Mouse (Mus musculus): Measurements from ENCODE around the gene Fut8. TPM values are rescaled to one million over a fixed set of nuclear protein-coding genes. Genes with fewer than 3 reads are reported as not detected.
"Not testable (repeated sequence)": the region's sequence is repeated elsewhere in the genome, so short reads cannot be mapped to it uniquely, and the experiment has no call there.

Gene Fut8
- polyA plus RNA-seq, 3 experiments from 2014 or later = 16.0 to 17.7 (median 17.3) TPM

DNA sequence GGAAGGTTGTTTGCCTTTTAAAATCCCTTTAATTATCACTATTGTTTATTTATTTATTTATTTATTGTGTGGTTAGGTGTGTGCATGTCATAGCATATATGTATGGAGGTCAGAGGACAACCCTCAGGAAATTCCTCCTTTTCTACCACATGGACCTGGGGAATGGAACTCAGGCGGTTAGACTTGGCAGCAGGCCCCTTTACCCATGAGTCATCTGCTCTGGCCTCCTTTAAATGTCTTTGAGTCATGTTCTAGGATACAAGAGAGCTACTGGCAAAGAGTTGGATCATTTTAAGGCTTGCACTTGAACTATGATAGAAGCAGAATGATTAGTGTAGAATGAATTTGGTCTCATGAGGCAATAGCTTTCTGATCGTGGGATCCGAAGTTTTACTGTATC is 14.3 kb upstream of the Fut8 start:
- ATAC-seq = no peak

DNA sequence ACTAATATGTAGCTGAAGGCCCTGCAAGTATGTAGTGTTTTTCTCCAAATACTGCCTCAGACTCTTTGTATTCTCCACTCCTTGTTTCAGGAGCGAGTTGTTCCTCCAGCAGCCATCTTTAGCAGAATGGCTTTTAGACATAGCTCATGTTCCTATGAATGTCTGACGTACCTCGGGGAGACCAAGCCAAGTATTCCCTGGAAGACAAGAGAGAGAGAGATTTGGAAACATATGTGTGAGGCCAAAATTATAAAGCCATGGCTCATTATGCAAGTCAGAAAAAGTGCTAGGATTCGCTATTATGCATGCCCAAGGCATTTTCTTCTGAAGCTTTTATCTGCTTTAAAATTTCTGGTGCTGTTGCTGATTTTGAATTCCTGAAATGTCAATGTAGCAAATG is 13.8 kb upstream of the Fut8 start:
- no peak for ATAC-seq

DNA sequence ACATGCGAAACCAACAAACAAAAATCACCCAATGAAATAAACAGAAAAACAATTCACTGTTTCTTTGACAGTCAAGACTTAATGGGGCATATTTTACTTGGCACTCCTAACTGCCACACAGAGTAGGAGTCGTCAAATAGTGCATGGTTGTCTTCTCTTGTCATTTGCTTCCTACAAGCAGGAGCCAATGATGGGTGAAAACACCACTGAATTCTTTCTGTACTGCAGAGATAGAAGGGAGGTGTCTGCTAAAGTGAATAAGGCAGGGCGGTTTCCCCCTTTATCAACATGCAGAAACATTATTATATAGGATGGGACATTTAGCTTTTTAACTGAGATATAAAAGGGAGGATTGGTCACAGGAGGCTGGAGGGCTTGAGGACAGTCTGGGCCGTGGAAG is 13.0 kb upstream of the Fut8 start:
- ATAC-seq = no peak

DNA sequence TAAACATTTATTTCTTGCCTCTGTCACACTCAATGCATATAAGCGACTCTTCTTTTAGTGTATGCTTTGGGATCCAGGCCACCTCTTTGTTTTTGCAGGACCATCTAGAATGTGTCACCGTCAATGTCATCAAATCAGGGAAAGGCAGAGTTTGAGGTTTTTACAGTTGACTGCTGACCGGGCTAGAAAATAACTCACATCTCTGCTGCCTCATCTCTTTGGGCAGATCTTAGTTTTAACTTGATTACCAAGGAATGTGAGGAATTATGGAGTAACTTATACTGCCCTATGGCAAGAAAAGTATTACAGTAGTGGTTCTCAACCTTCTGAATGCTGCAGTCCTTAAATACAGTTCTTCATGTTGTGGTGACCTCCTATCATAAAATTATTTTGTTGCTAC is 12.2 kb upstream of the Fut8 start:
- no peak for ATAC-seq

DNA sequence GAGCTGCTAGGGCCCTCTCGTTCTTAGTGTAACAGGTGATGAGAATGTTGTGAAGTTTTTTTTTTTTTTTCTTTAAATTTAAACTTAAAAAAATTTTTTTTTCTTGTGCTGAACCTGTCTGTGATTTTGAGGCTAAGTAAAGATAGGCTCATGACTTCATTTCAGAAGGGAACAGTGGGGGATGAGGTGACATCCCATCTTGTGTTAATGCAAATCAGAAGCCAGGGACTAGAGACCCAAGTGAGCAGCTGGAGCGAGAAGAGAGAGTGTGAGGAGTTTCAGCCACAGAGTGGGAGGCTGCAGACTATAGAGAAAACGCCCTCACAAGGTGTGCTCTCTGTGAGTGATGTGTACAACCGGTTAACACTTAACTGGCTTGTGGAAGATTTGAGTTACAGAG is 2.0 kb upstream of the Fut8 start:
- no peak for ATAC-seq

DNA sequence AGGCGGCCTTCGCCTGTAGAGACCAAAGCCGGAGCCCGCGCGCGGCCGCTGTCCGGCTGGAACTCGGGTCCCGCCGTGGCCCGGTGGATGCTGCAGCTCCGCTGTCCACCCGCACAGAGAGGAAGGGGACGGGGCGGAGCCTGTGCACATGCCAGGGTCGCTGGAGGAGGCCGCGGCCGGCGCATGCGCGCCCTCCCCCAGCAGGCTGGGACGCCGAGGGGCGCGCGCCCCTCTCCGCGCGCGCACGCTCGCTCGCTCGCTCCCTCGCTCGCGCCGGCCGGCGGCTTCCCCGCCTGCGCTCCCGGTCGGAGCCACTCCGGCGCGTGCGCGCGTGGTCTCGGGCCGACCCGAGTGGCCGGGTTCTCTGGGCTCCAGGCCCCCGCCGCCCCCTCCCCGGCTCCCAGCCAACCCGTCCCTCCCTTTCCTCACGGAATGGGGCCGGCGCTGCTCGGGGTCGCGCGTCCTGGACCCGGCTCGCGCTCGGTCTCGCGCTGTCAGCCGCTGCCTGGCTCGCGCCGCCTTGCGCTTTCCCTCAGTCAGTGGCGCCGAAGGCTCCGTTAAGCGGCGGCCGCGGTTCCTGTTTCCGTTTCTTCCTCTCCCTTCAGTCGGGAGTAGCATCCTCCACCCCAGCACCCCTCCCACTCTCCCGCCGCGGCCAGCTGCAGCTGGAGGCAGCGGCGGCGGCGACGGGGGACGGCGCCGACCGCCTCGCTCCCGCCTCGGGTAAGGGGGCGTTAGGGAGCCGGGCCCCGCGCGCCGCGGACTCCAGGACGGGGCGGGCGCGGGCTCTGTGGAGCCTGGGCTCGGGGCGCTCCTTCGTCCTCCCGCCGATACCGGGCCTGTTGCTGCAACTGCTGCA is 835 bp downstream of the Fut8 start:
- ATAC-seq = peak; percentile 70

DNA sequence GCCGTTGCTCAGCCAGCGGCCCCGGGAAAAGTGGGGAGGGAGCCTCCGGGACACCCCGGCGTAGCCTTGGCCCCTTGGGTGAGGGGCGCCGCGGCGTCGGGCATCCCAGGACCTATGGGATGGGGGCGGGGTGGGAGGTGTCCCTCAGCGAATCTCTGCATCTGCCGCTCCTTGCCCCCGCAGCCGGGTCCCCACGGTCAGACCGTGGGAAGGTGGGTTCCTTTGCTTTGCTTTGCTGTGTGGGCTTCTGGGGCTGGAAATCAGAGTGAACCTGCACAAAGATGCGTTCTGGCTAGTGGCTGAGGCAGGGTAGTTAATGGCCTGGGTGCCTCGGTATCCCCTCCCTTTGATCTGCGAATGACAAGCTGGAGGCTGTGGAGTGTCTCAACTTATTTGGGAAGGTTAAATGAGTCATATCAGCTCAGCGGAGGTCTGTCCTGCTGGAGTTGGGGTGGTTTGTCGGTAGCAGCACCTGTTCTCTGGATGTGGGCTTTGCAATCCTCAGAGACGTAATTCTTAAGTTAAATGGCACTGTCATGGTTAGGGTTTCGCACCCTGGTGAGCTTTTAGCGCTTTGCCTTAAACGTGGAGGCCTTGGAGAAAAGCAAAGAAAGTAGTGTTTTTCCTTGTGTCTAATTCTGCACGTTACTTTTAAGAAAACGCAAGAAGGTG is 1.6 kb downstream of the Fut8 start:
- ATAC-seq = no peak

DNA sequence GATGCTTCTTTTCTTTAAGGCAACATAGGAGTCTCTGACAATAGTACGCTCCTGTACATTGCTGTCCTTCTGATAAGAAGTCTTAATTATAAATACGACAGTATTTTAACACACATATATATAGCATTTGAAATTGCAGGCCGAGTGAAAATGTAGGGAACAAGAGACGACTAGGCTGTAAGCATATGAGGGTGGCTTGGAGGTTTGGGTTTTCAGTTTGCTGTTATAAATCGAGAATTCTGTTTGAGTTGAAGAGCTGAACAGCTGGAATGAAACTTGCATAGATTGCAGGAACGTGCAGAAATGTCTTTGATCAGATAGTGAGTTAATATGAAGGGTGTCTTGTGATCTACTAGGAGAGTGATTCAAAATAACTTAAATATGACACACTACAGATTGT is 2.4 kb downstream of the Fut8 start:
- no peak for ATAC-seq

DNA sequence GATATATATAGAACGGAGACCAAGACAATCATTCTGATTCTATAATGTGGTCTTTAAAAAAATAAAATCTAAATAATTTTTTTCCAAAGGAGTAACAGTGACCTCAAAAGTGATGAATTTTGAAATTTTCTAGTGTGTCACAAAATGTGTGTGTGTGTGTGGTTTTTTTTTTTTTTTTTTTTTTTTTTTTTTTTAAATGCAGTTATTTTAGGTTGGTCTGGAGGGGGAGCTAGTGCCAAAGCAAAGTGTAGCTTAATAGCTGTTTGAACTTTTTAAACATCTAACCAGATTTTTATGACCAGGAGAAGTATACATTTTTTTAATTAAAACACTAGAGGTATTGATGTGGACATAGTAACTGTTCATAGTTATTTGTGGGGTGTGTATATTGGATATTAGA is 2.9 kb downstream of the Fut8 start:
- no peak for ATAC-seq

DNA sequence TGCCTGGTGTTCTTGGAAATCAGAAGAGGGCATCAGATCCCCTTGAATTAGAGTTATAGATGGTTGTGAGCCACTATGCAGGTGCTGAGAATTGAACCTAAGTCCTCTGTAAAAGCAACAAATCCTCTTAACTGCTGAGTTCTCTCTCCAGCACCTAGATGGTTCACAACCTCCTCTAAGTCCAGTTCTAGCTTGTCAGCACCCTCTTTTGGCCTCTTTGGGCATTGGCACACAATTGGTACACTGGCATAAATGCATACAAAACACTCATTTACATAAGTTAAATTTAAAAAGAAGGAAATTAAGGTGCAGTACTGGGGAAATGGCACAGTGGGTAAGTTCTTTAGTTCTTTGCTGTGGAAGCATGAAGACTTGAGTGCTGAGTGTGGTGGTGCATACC is 24.7 kb downstream of the Fut8 start:
- ATAC-seq = no peak

DNA sequence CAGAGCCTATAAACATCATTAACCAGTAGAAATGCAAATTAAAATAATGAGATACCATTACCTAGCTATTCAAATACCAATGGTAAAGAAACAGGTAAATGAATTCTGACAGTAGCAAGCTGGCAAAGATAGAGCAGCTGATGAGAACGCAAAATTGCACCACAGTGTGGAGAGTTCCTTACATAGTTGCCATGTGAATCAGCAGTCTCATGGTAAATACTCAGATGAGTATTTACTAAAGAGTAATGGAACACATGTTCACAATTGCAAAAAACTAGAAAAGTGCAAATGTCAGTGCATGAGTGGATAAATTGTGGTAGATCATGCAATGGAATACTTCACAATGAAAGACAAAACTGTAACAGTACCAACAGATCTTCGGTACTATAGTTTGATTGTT is 25.9 kb downstream of the Fut8 start:
- ATAC-seq = no peak

DNA sequence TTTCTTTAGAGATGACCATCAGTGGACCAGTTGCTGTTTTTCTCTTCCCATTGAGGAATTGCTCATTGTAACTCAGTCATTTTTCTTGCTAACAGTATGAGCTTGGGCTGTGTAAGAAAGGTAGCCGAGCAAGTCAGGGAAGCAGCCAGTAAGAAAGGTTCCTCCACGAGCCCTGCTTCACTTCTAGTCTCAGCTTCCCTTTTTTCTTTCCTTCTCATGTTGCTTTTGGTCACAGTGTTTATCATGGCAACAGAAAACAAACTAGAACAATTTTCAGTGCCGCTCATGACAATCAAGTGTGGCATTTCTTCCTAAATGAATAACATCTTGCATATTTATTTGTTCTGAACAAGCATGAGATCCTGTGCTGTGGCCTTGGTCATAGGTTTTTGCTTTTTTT is 32.8 kb downstream of the Fut8 start:
- no peak for ATAC-seq

DNA sequence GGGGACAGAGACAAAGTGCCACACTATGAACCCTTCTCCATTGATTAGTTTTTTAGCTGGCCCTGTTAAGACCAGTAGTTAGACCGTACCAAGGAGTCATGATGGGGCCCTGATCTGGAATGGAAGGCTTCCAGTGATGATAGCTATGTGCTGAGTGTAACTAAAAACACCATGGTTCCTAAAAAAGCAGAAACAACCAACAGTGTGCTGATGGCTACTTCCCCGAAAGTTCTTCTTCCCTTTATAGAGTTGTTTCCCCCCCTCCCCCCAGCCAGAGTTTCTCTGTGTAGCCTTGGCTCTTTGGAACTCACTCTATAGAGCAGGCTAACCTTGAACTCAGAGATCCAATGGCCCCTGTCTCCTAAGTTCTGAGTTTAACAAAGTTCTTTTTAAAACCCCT is 50.6 kb downstream of the Fut8 start:
- ATAC-seq = no peak

DNA sequence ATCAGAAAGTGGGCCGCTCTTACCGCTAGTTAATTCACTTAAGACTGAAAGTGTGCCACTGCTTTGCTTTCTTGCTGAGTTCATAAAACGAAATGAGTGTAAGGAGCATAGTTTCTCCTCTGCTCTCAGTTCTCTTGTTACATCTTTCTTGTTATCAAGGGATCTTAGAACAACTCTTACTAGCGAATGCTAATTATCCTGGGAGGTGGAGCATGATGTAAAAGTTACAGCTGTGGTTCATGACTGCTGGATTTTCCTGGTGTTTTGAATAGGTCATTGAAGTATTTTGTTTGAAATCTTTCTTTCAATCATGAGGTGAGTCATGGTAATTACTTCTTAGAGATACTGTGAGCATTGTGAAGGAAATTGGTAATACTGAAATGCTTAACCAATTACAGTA is 53.1 kb downstream of the Fut8 start:
- ATAC-seq = no peak

DNA sequence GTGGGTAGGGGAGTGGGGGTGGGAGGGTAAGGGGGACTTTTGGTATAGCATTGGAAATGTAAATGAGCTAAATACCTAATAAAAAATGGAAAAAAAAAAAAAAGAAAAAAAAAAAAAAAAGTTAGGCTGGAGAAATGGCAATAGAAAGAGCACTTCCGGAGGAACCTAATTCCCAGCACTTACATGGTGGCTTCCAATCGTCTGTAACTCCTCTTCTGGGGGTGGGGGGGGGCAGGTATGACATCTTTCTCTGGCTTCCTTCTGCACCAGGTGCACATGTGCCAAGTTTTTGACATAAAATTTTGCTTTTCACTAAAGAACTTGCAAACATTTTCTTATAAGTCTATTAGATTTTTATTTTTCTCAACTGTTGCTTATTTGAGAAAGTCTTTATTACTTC is 53.9 kb downstream of the Fut8 start:
- not testable (repeated sequence) for ATAC-seq

DNA sequence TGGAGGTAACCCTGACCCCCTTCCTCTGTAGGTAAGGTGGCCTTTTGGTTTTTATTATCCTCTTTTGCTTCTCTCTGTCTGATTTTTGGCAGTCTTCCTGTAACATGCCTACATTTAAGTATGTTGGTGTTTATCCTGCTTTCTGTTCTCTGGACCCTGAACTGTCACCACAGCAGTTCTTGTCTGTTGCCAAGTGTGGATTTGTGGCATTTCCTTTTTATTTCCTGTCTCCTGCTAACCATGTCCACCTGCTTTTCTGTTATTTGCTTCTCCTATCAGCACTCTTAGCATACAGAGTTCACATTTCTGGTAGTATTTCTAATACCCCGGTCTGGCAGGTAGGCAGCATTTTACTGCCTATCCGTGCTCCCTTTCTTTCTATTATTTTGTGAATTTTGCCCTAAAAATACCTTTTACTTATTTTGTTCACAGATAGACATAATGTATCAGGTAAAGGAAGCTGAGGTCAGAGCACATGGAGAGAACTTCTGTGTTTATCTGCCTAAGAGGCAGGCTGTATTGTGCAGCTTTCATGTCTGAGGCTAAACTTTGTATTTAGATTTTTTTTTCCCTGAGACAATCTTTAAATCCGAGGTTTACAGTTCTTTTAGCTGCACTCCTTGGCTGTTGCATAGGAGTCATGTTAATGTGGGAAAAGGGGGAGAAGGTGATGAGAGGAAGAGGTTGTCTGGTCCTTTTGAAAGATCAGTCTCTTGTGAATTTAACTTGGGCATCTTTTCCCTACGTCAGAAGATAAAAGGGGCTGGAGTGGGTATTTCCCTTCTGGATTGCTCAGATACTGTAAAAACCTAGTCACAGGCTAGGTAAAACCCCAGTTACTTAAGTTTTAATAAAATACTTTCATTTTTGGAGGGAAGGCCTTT is 54.7 kb downstream of the Fut8 start:
- ATAC-seq = peak; percentile 79

DNA sequence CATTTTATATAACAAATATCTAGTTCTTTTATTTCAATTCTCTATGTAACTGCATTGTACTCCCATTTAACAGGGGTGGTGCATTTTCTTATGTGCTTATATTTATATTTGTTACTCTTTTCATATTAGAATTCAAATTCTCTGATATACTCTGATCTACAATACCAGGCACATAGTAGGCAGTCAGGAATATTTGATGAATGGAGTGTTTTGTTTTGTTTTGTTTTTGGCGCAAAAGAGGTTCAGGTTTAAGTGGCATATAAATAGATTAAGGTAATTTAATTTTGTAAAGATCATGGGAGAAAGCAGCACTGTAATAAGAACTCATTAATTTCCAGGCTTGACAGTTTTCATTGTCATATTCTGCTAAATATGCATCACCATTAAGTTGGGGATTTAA is 58.2 kb downstream of the Fut8 start:
- ATAC-seq = no peak

DNA sequence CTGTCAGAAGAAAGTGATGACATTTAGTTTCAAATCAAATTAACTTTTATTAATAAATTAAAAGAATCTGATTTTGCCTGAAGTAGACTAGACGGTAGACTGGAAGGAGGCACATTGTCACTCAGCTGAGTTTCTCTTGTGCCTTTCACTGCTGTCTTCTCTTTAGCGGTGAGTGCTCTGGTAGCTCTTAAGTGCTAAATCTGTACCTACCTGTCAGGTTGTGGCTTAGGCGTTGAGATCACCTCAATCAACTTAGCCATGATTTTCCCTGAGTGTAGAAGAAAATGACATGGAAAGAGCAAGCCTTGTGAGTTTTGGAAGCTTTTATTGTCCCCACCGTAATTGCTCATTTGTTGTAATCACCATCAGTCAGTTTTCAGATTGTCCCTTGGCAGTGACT is 59.2 kb downstream of the Fut8 start:
- no peak for ATAC-seq

DNA sequence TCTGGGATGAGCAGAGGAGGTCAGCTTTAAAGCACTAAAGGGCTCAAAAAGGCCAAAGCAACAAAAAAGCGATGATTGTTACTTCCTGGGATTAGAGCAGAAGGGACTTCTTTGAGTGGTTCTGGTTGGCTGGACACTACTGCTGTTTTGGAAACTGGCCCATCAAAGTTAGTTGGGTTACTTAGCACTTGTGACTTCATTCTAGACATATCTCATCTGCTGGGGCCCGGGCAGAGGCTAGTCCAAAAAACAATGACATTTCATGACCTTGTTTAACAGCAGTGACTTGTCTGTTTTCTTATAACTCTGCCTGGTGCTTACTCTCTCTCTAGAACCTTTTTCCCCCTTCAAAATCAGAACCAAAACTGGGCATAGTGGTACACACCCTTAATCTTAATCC is 59.9 kb downstream of the Fut8 start:
- ATAC-seq = no peak

DNA sequence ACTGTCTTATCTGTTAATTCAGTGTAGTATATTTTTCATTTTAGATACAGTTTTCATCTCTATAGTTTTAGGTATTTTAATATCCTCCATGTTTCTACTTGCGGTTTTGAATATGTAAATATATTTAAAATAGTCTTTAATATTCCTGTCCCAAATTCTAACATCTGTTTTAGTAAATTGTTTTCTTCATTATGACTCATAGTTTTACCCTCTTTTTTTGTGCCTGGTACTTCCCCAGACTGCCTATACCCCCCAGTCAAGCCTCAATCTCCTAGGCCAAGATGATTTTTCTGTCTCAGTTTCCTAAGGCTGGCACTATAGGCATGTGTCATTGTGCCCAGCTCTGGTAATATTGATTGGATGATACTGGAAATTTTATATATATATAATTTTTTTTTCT is 64.1 kb downstream of the Fut8 start:
- peak; percentile 48 for ATAC-seq

DNA sequence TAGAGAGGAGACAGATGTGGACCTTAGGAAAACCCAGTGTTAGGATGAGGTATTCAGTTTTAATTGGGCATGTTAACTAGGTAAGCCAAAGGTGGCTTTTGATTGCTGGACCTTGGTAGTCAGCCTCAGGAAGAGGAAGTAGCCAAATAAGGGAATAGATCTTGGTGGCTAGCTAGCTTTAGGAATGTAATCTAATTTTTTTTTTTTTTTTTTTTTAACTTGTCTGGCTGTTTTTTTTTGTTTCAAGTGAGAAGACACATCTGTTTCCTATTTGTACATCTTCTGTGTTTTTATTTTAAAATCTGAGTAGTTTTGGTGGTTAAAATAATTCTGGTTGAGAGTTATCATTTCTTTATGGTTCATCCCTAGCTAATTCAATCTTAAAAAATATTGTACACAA is 65.4 kb downstream of the Fut8 start:
- no peak for ATAC-seq

DNA sequence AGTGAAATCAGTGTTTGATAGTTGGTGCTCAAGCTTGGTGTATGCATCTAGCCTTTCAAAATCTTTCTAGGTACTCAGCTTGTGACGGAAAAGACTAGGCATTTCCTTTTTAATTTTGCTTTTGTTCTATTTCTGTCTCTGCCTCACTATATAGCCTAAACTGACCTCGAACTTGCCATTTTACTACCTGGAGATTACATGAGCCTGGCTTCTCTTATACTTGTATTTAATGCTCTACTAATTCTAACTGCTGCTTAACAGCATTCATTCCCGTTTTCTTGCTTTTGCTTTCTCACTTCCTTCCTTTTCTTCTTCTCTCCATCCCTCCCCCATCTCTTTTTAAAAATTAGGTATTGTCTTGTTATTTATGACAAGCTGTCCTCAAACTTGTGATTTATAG is 67.6 kb downstream of the Fut8 start:
- ATAC-seq = no peak

DNA sequence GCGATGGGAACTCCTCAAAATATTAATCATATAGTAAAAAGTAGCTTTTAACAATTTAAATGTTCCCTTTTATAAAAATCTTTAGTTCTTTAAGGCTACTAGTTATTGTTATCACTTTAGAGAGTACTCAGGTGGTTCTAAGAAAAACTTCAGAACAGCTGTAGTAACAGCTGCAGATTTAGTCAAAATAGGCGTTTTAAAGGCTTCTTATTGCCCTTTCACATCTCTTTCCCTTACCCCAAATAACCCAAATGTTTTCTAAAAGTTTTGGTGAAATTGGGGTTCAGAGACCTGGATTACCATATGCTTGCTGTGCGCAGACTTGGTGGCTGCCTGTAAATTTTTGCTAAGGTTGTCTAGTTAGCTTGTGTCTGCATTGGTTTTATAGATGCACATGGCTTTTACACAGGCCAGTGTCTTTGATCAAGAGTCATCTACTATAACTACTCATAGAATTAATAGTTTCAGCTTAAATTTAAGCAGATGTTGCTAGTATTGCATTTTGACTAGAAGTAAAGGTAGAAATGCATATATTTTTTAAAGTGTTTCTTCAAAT is 68.9 kb downstream of the Fut8 start:
- no peak for ATAC-seq

Data from inflammation-experienced regulatory T-cells, adult 6 months (primary cell).